In the genomic region with DNA sequence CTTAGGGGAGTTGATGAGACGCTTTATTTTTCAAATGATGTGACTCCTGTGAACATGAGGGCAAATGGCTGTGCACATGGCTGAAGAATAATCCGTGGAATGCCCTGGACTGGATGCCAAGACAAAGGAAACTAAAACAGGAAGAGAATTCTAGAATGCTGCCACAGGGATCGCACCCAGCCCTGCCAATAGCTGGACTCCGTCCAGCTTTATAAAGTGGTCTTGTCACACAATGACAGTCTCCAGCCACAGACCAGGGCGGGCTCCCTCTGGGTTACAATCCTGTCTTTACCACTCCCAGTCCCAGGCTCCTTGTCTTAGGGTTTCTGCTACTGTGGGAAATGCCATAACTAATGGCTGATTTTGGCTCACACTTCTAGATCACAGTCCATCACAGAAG, we compare ENCODE assay signal across 25 mouse cellular contexts. TPM values are rescaled to one million over a fixed set of nuclear protein-coding genes. Genes with fewer than 3 reads are reported as not detected.
DNase-seq lines count a peak whose midpoint lies in the region; ATAC-seq lines count a peak whose summit lies in the region.
"Had no signal": no experiment of that assay in that cellular context is flagged by ENCODE, and none has a peak within 500 bp of the region (broad histone marks: within the 10 kb centered on the region; RNA-seq: fewer than 3 reads in every experiment).

No protein-coding gene starts in this region.

- H3K4me2 ChIP-seq in heart, embryonic 15.5 days: no peak overlapping the region
- H3K4me2 ChIP-seq: embryonic facial prominence, embryonic 15.5 days; hindbrain, embryonic 12.5 days; kidney, embryonic 15.5 days; limb, embryonic 15.5 days; liver, embryonic 15.5 days; neural tube, embryonic 15.5 days; stomach, embryonic 15.5 days had no signal

- DNase-seq in heart, embryonic 10.5 days (ENCODE audit: low spot score): no peak
- DNase-seq in left cerebral cortex, postnatal 4 days: peak; percentile 63
- DNase-seq in left cerebral cortex, postnatal 10 days (ENCODE audit: extremely low spot score in 1 of 2, low spot score in 2 of 2): no peak
- peak; percentile 54 for DNase-seq in lung, postnatal 10 days
- peak; percentile 18 for DNase-seq in lung, postnatal 25 days (ENCODE audit: low spot score)
- DNase-seq in spleen, postnatal 14 days (ENCODE audit: low spot score in 2 of 2): no peak
- DNase-seq: adrenal gland, postnatal 10 days; gastrocnemius, adult 2 months; kidney, adult 11 months; kidney, postnatal 36 days; layer of hippocampus, adult 9-11 months; right cerebral cortex, adult 18-20 months; right cerebral cortex, postnatal 4 days; thymus, adult 2 months; thymus, postnatal 4 days had no signal

- peak overlapping the region; percentile 75 for H3K27ac ChIP-seq in heart, embryonic 15.5 days
- H3K27ac ChIP-seq in heart, embryonic 10.5 days: no peak overlapping the region
- H3K27ac ChIP-seq: embryonic facial prominence, embryonic 15.5 days; gastrocnemius, adult 2 months; hindbrain, embryonic 12.5 days; kidney, embryonic 15.5 days; limb, embryonic 15.5 days; liver, embryonic 15.5 days; midbrain, embryonic 10.5 days; neural tube, embryonic 15.5 days; stomach, embryonic 15.5 days had no signal

- no peaks in the 10 kb centered on the region for H3K9me3 ChIP-seq in heart, embryonic 15.5 days (replicated peaks)
- H3K9me3 ChIP-seq in heart, embryonic 10.5 days: no peaks in the 10 kb centered on the region
- H3K9me3 ChIP-seq: embryonic facial prominence, embryonic 15.5 days; hindbrain, embryonic 12.5 days; kidney, embryonic 15.5 days; limb, embryonic 15.5 days; liver, embryonic 15.5 days; midbrain, embryonic 10.5 days; neural tube, embryonic 15.5 days; stomach, embryonic 15.5 days had no signal

- intact Hi-C loops in left cerebral cortex, postnatal 4 days (cut with DNase I): no loop called here
- intact Hi-C loops in left cerebral cortex, postnatal 10 days (cut with DNase I): no loop called here

- no peak overlapping the region for H3K9ac ChIP-seq in heart, embryonic 15.5 days
- H3K9ac ChIP-seq: embryonic facial prominence, embryonic 15.5 days; hindbrain, embryonic 12.5 days; kidney, embryonic 15.5 days; limb, embryonic 15.5 days; liver, embryonic 15.5 days; neural tube, embryonic 15.5 days; stomach, embryonic 15.5 days had no signal

- H3K36me3 ChIP-seq in heart, embryonic 15.5 days: no peaks in the 10 kb centered on the region
- H3K36me3 ChIP-seq in heart, embryonic 10.5 days: peaks cover 9% of the 10 kb centered on the region; the same call in 1 of the 2 replicates
- H3K36me3 ChIP-seq: embryonic facial prominence, embryonic 15.5 days; hindbrain, embryonic 12.5 days; kidney, embryonic 15.5 days; limb, embryonic 15.5 days; liver, embryonic 15.5 days; midbrain, embryonic 10.5 days; neural tube, embryonic 15.5 days; stomach, embryonic 15.5 days had no signal

- peak; percentile 88 for ATAC-seq in heart, embryonic 15.5 days (replicated peaks; ENCODE audit: insufficient number of reproducible peaks, insufficient read depth, low FRiP score, low read depth)
- ATAC-seq: forebrain, embryonic 14.5 days had no signal

- WGBS in heart, embryonic 15.5 days: 26% methylated on average over 5 of the region's 5 CpGs
- 57% methylated on average over 5 of the region's 5 CpGs for WGBS in heart, embryonic 10.5 days

- no peak overlapping the region for H3K4me3 ChIP-seq in heart, embryonic 15.5 days
- no peak overlapping the region for H3K4me3 ChIP-seq in heart, embryonic 10.5 days
- H3K4me3 ChIP-seq: embryonic facial prominence, embryonic 15.5 days; gastrocnemius, adult 2 months; hindbrain, embryonic 12.5 days; kidney, embryonic 15.5 days; limb, embryonic 15.5 days; liver, embryonic 15.5 days; midbrain, embryonic 10.5 days; neural tube, embryonic 15.5 days; stomach, embryonic 15.5 days had no signal

- peaks cover 29% of the 10 kb centered on the region for H3K4me1 ChIP-seq in heart, embryonic 15.5 days (replicated peaks)
- peaks cover 16% of the 10 kb centered on the region for H3K4me1 ChIP-seq in heart, embryonic 10.5 days
- H3K4me1 ChIP-seq: kidney, embryonic 15.5 days; liver, embryonic 15.5 days; stomach, embryonic 15.5 days had no signal

- H3K27me3 ChIP-seq in heart, embryonic 15.5 days: no peaks in the 10 kb centered on the region
- H3K27me3 ChIP-seq in heart, embryonic 10.5 days (ENCODE audit: insufficient read depth, poor library complexity, severe bottlenecking): no peaks in the 10 kb centered on the region
- H3K27me3 ChIP-seq: embryonic facial prominence, embryonic 15.5 days; hindbrain, embryonic 12.5 days; kidney, embryonic 15.5 days; limb, embryonic 15.5 days; liver, embryonic 15.5 days; neural tube, embryonic 15.5 days; stomach, embryonic 15.5 days had no signal

RNA-seq across cellular contexts. Expression of gene Grk3, which starts 38.5 kb away (rescaled TPM):
- polyA plus RNA-seq in heart, embryonic 15.5 days (2015; fragmentation: Nextera tagmentation; extraction: Ambion mirVana): 16.6 and 20.8 TPM in 2 replicates
- 10.6 and 13.3 TPM in 2 replicates for polyA plus RNA-seq in heart, embryonic 10.5 days (2016; fragmentation: Nextera tagmentation; extraction: Ambion mirVana)
- total RNA-seq in left cerebral cortex, postnatal 4 days (2021): 10 to 100 TPM; 68.4 to 73.9 TPM
- 10 to 100 TPM; 69.8 to 71.7 TPM for total RNA-seq in left cerebral cortex, postnatal 10 days (2021)

Comparison
In these comparisons a context has a peak if more than half of its experiments do, and no peak if none do; other contexts are left out.
1. DNase-seq: peak in left cerebral cortex, postnatal 4 days (single experiment), lung, postnatal 10 days (single experiment) and lung, postnatal 25 days (single experiment); none in heart, embryonic 10.5 days (single experiment), left cerebral cortex, postnatal 10 days (0 of 2) and spleen, postnatal 14 days (0 of 2).